ENCODE assay signal across 8 mouse cellular contexts in the genomic region with DNA sequence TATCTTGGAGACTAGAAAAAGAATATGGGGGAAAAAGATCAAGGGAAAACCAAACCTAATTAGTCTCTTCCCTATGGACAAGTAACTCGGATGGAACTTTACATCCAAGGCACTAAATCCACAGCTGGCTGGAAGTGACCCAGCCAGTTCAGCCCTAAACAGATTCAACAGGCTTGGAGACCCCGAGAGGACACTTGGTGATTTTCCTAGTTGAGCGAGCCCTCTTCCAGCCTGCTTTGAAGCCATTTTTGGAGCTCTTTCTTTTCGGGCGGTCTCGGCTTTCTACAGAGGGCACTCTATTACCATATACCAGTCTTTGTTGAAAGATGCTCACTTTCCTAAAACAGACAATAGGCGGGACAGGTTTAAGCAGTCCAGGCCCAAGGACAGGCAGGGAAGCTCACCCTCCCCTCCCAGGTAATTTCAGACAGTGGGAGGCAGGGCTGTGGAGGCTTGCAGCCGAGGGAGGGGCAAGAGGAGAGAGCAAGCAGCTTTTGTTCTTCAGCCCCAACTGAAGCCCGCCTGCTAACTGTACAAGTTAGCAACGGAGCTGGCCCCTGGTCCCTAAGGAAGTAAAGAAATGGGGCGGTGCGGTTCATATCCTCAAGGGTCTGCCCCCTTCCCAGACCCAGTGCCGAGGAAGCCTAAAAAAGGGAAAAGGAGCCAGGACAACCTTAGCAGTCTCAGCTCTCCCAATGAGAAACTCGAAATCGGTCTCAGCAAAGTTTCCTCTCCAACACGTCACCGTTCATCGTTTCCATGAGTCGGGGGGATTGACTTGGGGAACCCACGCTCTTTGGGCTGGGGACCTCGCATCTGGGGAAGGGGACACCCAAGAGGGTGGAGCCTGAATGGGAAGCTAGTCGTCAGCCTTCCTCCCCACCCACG. TPM values are rescaled to one million over a fixed set of nuclear protein-coding genes. Genes with fewer than 3 reads are reported as not detected.
DNase-seq lines count a peak whose midpoint lies in the region; ATAC-seq and TF ChIP-seq lines count a peak whose summit lies in the region.

No protein-coding gene starts in this region.

- peak overlapping the region; percentile 92 for H3K9ac ChIP-seq in intestine, embryonic 15.5 days
- H3K9ac ChIP-seq in neural tube, embryonic 15.5 days (replicated peaks), result peak overlapping the region; percentile 46

- no peak for TF ChIP-seq POLR2A in bone marrow, adult 2 months (IDR thresholded peaks at IDR 0.05; ENCODE audit: borderline replicate concordance, control insufficient read depth, low read depth, low read length)
- no peak for TF ChIP-seq POLR2A in cerebellum, adult 2 months (IDR thresholded peaks at IDR 0.05; ENCODE audit: borderline replicate concordance, insufficient read depth, low read length)

- H3K4me3 ChIP-seq in E14TG2a.4 (replicated peaks; ENCODE audit: low read length), result peak overlapping the region; percentile 95
- peak overlapping the region; percentile 75 for H3K4me3 ChIP-seq in bone marrow, adult 2 months (replicated peaks; ENCODE audit: control insufficient read depth, low read depth, low read length)
- H3K4me3 ChIP-seq in intestine, embryonic 15.5 days (replicated peaks), result peak overlapping the region; percentile 76
- H3K4me3 ChIP-seq in neural tube, embryonic 15.5 days (replicated peaks), result peak overlapping the region; percentile 56
- no peak overlapping the region for H3K4me3 ChIP-seq in cerebellum, adult 2 months (replicated peaks; ENCODE audit: insufficient read depth, low read depth, low read length)

- intact Hi-C loops in gastrocnemius, postnatal 14 days (cut with DNase I; ENCODE audit: low total_unique reads), result loop anchor here (5.0 kb wide), 1 partner anchor 119 kb away; no protein-coding TSS in a partner anchor

- TF ChIP-seq CTCF in E14TG2a.4 (conservative IDR thresholded peaks at IDR 0.05; ENCODE audit: low read length), result no peak
- TF ChIP-seq CTCF in bone marrow, adult 2 months (IDR thresholded peaks at IDR 0.05; ENCODE audit: control insufficient read depth, insufficient read depth, low read length), result no peak
- no peak for TF ChIP-seq CTCF in cerebellum, adult 2 months (IDR thresholded peaks at IDR 0.05; ENCODE audit: borderline replicate concordance, insufficient read depth, low read depth, low read length)

- peak overlapping the region; percentile 83 for H3K27ac ChIP-seq in bone marrow, adult 2 months (ENCODE audit: control insufficient read depth, insufficient read depth, low read depth, low read length, poor library complexity)
- peak overlapping the region; percentile 99 for H3K27ac ChIP-seq in intestine, embryonic 15.5 days
- H3K27ac ChIP-seq in neural tube, embryonic 15.5 days (replicated peaks), result peak overlapping the region; percentile 89
- H3K27ac ChIP-seq in cerebellum, adult 2 months (ENCODE audit: insufficient read depth, low read length), result no peak overlapping the region

- peaks cover 44% of the 10 kb centered on the region for H3K4me1 ChIP-seq in E14TG2a.4 (replicated peaks; ENCODE audit: low read depth, low read length)
- no peaks in the 10 kb centered on the region for H3K4me1 ChIP-seq in bone marrow, adult 2 months (ENCODE audit: control insufficient read depth, insufficient read depth, low read length)
- H3K4me1 ChIP-seq in intestine, embryonic 15.5 days (replicated peaks), result peaks cover 11% of the 10 kb centered on the region
- peaks cover 60% of the 10 kb centered on the region for H3K4me1 ChIP-seq in neural tube, embryonic 15.5 days
- H3K4me1 ChIP-seq in cerebellum, adult 2 months (ENCODE audit: control insufficient read depth, insufficient read depth, low read length), result peaks cover 16% of the 10 kb centered on the region

- H3K9me3 ChIP-seq in E14TG2a.4 (ENCODE audit: low read length), result no peaks in the 10 kb centered on the region
- H3K9me3 ChIP-seq in intestine, embryonic 15.5 days, result no peaks in the 10 kb centered on the region
- H3K9me3 ChIP-seq in neural tube, embryonic 15.5 days (replicated peaks), result no peaks in the 10 kb centered on the region

- DNase-seq in gastrocnemius, postnatal 14 days, result peak; percentile 54
- peak; percentile 64 to 66 for DNase-seq in lung, adult 18-20 months
- DNase-seq in cerebellum, adult 2 months, result no peak

- no peaks in the 10 kb centered on the region for H3K27me3 ChIP-seq in E14TG2a.4 (ENCODE audit: insufficient read depth, low read length)
- H3K27me3 ChIP-seq in intestine, embryonic 15.5 days (replicated peaks), result no peaks in the 10 kb centered on the region
- H3K27me3 ChIP-seq in neural tube, embryonic 15.5 days (replicated peaks), result peaks cover 17% of the 10 kb centered on the region
- H3K27me3 ChIP-seq in cerebellum, adult 2 months (ENCODE audit: control insufficient read depth, insufficient read depth, low read length), result peaks cover 10% of the 10 kb centered on the region; the same call in 1 of the 2 replicates

- peaks cover 54% of the 10 kb centered on the region for H3K36me3 ChIP-seq in E14TG2a.4 (ENCODE audit: insufficient read depth, low read length)
- H3K36me3 ChIP-seq in intestine, embryonic 15.5 days, result peaks cover 12% of the 10 kb centered on the region
- H3K36me3 ChIP-seq in neural tube, embryonic 15.5 days, result no peaks in the 10 kb centered on the region

- ATAC-seq in intestine, embryonic 15.5 days, result peak; percentile 24
- peak; percentile 9; the same call in 1 of the 2 replicates for ATAC-seq in neural tube, embryonic 15.5 days (ENCODE audit: low FRiP score)
- no peak for ATAC-seq in monocyte, adult 5-6 weeks (replicated peaks; ENCODE audit: insufficient number of reproducible peaks, low FRiP score, low TSS enrichment, poor library complexity, severe bottlenecking)

- peak overlapping the region; percentile 99 for H3K4me2 ChIP-seq in intestine, embryonic 15.5 days (replicated peaks)
- peak overlapping the region; percentile 98 for H3K4me2 ChIP-seq in neural tube, embryonic 15.5 days

- WGBS in bone marrow, adult 2 months, result under 1% methylated on average over 23 of the region's 23 CpGs
- under 1% methylated on average over 23 of the region's 23 CpGs for WGBS in intestine, embryonic 15.5 days
- 1% methylated on average over 23 of the region's 23 CpGs for WGBS in neural tube, embryonic 15.5 days
- 4% methylated on average over 23 of the region's 23 CpGs for WGBS in cerebellum, adult 2 months

RNA-seq across cellular contexts. Expression of a gene that starts 4.6 kb away (rescaled TPM):
- 11.2 and 33.1 TPM in 2 replicates for polyA plus RNA-seq in bone marrow, adult 2 months (2011; ENCODE audit: insufficient read depth, insufficient read length, low replicate concordance, missing spikeins)
- 1 to 10 TPM; 7.2 to 7.3 TPM for total RNA-seq in gastrocnemius, postnatal 14 days (2021)
- polyA plus RNA-seq in intestine, embryonic 15.5 days (2015; fragmentation: Nextera tagmentation; extraction: Ambion mirVana), result 46.9 and 56.5 TPM in 2 replicates
- 11.3 and 24.6 TPM in 2 replicates for polyA plus RNA-seq in neural tube, embryonic 15.5 days (2015; fragmentation: Nextera tagmentation; extraction: Ambion mirVana)
- polyA plus RNA-seq in cerebellum, adult 2 months (2012; rRNA removed), result 3.5 and 4.0 TPM in 2 replicates
- 79.7 to 125 TPM (median 111 TPM) in 3 replicates for total RNA-seq in monocyte, adult 5-6 weeks (2017)

Comparison
In these comparisons a context has a peak if more than half of its experiments do, and no peak if none do; other contexts are left out.
1. DNase-seq: peak in gastrocnemius, postnatal 14 days (single experiment) and lung, adult 18-20 months (2 of 2); none in cerebellum, adult 2 months (0 of 2).